Mouse (Mus musculus) hindbrain, embryonic 11.5 days (tissue): ENCODE data around the gene Rexo4. TPM values are rescaled to one million over a fixed set of nuclear protein-coding genes. Genes with fewer than 3 reads are reported as not detected.

ENCODE experiments used
- ATAC-seq: fragments of 200-750 bp; cut with Nextera tagmentation; 2 replicates; pipeline ENCODE4 v1.8.0; 2017; ENCODE audit warnings: mild to moderate bottlenecking, moderate TSS enrichment, moderate library complexity; ENCODE audit not compliant: low FRiP score
- DNase-seq: peaks from one replicate; pipeline ENCODE4 v3.0.0-alpha.2; 2015; ENCODE audit warnings: low spot score
- H3K27ac ChIP-seq: fragments of 300-500 bp; sonication (generic); 2 replicates; pipeline ENCODE4 v1.5.1; 2014; ENCODE audit warnings: mild to moderate bottlenecking, low read depth, low read length
- H3K27me3 ChIP-seq: fragments of 300-500 bp; sonication (generic); 2 replicates; pipeline ENCODE4 v1.6.1; 2014; ENCODE audit warnings: mild to moderate bottlenecking, low read length, moderate library complexity, mixed read lengths; ENCODE audit not compliant: control insufficient read depth, insufficient read depth
- H3K36me3 ChIP-seq: fragments of 300-500 bp; sonication (generic); 2 replicates; pipeline ENCODE4 v1.6.1; 2014; ENCODE audit warnings: mild to moderate bottlenecking, low read length, moderate library complexity, mixed read lengths; ENCODE audit not compliant: control insufficient read depth, insufficient read depth
- H3K4me1 ChIP-seq: fragments of 300-500 bp; sonication (generic); replicated peaks from 2 replicates; pipeline ENCODE4 v1.6.1; 2014; ENCODE audit warnings: low read length, mixed read lengths; ENCODE audit not compliant: control insufficient read depth, insufficient read depth
- H3K4me2 ChIP-seq: fragments of 300-500 bp; sonication (generic); replicated peaks from 2 replicates; pipeline ENCODE4 v1.6.1; 2014; ENCODE audit warnings: mild to moderate bottlenecking, low read depth, low read length
- H3K4me3 ChIP-seq: fragments of 300-500 bp; sonication (generic); 2 replicates; pipeline ENCODE4 v1.5.1; 2014; ENCODE audit warnings: low read depth, low read length
- H3K9ac ChIP-seq: fragments of 300-500 bp; sonication (generic); 2 replicates; pipeline ENCODE4 v1.6.1; 2014; ENCODE audit warnings: low read depth, low read length
- H3K9me3 ChIP-seq: fragments of 300-500 bp; sonication (generic); 2 replicates; pipeline ENCODE4 v1.6.1; 2016; ENCODE audit warnings: low read length; ENCODE audit not compliant: control insufficient read depth
- WGBS: fragments of 180-500 bp; shearing (Covaris S2); extraction: QIAGEN DNeasy Blood & Tissue Kit; methylation state at CpG from one replicate; pipeline ENCODE4 v1.1.7; 2014; 5-methylcytosine and 5-hydroxymethylcytosine counted together
- polyA plus RNA-seq: library from polyadenylated mRNA; unstranded; fragments of >200 nt; fragmentation: Nextera tagmentation; extraction: Ambion mirVana; gene quantifications from 2 replicates; pipeline ENCODE4 v1.2.1, GENCODE M21; 2014

The Rexo4 gene
- polyA plus RNA-seq, 1 experiment from 2014 or later: 50.5 TPM

DNA sequence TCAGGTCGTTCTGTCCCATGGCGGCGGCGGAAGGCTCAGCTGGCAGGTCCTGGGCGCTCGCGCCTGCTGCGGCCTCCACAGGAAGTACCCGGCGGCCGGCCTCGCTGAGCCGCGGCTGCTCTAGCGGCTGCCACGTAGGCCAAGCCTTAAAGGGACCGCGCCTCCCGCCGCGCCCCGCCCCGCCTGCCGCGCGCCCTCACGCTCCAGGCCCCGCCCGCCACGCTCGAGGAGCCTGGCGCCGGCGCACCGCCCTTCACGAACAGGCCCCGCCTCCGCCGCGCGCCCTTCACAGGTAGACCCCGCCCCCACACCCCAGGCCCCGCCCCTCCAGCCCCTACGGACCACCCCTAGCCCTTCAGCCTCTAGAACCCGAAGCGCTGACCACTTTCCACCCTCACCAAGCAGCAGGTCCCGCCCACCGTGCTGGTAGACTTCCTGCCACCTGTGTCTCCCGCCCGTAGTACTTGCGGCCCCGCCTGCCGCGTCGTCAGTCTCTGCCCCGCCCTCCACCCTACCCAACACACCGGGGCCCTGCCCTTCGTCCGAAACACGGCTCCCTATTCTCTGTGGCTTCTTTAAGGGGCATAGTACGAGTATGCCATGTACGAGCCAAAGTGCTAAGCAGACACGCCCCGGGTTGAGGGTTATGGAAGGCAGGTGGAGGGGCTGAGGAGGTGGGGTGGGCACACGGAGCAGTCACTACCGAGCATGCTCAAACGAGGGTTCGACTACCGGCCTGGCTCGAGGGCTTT lies 30.7 kb downstream of the Rexo4 start, which contains the start of the genes Surf4 and Stkld1:
TSS of gene Surf4 (minus strand) at position 625 of the 752 bp plus-strand sequence.
TSS of gene Stkld1 (plus strand) at position 744 of the 752 bp plus-strand sequence.
- Histone ChIP-seq H3K4me2 (peak within 1 kb of the TSS; percentile 82), H3K36me3 (0 out of 2 replicates have a peak, but pooled peaks cover 2% of the 10 kb centered on the region), H3K4me3 (peak within 1 kb of the TSS; percentile 98), H3K27ac (peak within 1 kb of the TSS; percentile 66), H3K9ac (peak within 1 kb of the TSS; percentile 96), H3K9me3 (no peaks in the 10 kb centered on the region), H3K4me1 (no peaks in the 10 kb centered on the region), H3K27me3 (no peaks in the 10 kb centered on the region)
- WGBS: 3% methylated on average over 39 of the region's 70 CpGs
- peak; percentile 96 for ATAC-seq
- peak; percentile 96 for DNase-seq

DNA sequence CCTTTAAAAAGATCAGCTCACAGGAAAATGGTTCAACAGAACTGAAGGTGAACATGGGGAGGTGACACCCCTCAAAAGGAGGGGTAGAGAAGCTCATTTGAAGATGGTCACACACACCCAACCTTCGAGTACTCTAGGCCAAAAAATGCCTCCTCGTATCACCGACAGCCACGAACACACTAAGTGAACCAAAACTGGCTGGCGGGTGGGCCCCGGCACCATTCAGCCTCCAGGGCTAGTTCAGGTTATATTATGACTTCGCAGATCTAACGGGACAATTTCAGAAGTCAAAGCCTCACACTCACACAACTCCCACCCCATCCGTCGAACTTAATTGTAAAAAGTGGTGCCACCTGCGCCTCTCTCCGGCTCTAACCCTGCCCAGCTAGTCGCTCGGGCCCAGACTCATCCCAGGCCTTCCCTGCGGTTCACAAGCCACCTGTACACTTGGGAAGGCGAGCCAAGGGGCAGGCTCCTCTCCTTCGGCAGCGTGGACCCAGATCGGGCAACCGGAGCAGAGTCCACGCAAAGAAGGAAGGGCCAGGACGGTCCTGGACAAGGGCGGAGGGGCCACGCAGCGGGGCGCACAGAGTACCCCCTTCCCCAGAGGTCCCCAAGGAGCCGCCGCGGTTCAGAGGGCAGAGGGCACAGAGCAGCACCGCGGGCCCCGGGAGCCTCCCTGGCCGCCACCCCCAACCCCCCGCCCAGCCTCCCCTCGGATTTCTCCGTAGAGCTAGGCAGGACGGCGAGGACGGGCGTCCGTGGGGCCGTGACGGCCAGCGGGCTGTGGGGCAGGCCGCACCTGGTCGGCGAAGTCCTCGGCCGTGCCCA lies 31.5 kb downstream of the Rexo4 start:
- ATAC-seq: no peak; the same call in 1 of the 2 replicates
- WGBS: 4% methylated on average over 36 of the region's 49 CpGs

DNA sequence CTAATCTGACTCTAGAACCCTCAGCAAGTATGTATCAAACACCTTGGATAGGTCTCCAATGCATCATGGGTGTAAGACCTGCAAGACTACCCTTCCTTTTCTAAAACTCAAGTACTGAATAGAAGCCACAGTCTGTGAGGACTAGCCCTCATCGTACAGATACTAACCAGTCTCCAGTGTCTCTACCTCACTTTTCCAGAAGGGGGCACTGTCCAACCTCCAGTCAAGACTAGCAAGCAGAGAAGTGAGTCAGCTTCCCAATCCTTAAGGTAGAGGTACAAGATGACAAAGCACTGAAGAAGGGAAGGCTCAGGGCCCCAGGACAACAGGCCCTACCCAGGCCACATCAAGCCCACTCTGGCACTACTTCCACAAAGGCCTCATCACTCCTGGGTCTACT lies 33.8 kb downstream of the Rexo4 start:
- Histone ChIP-seq H3K27me3 (no peaks in the 10 kb centered on the region), H3K36me3 (0 out of 2 replicates have a peak, but pooled peaks cover 2% of the 10 kb centered on the region), H3K4me1 (no peaks in the 10 kb centered on the region), H3K4me3 (no peak overlapping the region), H3K9ac (no peak overlapping the region), H3K27ac (no peak overlapping the region), H3K9me3 (no peaks in the 10 kb centered on the region), H3K4me2 (no peak overlapping the region)
- ATAC-seq (no peak), DNase-seq (peak; percentile 66)
- 41% methylated on average over 1 of the region's 1 CpGs for whole genome bisulfite sequencing

More for the DNA sequence above, 31.5 kb downstream of the Rexo4 start:
- peak overlapping the region; percentile 98 for H3K4me3 ChIP-seq
- H3K4me2 ChIP-seq: peak overlapping the region; percentile 82
- 0 out of 2 replicates have a peak, but pooled peaks cover 2% of the 10 kb centered on the region for H3K36me3 ChIP-seq
- no peaks in the 10 kb centered on the region for H3K4me1 ChIP-seq
- peak overlapping the region; percentile 96 for H3K9ac ChIP-seq
- peak overlapping the region; percentile 66 for H3K27ac ChIP-seq
- peak; percentile 53 for DNase-seq
- no peaks in the 10 kb centered on the region for H3K9me3 ChIP-seq
- H3K27me3 ChIP-seq: no peaks in the 10 kb centered on the region

DNA sequence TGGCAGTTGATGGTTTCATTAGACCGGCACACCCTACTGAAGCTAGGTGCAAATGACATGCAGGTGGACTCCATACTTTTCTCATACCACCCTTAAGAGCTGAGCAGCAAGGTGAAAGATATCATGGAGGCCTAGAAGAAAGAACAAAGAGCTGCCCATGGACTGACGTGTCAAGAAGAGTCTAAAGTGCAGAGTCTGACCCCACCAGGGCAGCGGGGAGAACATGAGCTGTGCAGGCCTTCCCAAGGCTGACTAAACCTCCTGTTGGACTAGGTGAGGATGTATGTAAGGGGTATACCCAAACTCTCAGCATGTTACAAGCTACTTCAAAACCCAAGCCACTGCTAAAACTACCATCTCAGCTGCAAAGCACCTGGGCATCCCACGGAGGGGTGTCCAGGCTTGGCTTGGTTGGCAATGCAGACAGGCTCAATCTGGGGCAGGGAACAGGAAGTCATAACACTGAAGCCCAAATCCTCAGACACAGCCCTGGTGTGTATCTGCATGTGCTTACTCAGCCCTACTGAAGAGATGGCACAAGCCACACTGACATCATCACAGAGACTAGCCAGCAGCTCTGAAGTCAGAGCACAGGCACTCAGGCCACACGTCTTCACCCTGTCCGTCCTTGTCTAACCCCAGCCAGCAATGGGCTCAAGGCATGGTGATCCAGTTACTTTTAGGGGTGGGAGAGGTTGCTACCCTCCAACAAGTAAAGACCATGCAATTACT lies 36.3 kb downstream of the Rexo4 start:
- DNase-seq: no peak
- H3K36me3 ChIP-seq: 0 out of 2 replicates have a peak, but pooled peaks cover 6% of the 10 kb centered on the region
- no peak for ATAC-seq
- H3K4me2 ChIP-seq: no peak overlapping the region
- WGBS: 93% methylated on average over 6 of the region's 6 CpGs
- H3K9me3 ChIP-seq: no peaks in the 10 kb centered on the region
- no peaks in the 10 kb centered on the region for H3K27me3 ChIP-seq
- H3K9ac ChIP-seq: no peak overlapping the region
- H3K4me1 ChIP-seq: no peaks in the 10 kb centered on the region
- no peak overlapping the region for H3K4me3 ChIP-seq
- H3K27ac ChIP-seq: no peak overlapping the region

DNA sequence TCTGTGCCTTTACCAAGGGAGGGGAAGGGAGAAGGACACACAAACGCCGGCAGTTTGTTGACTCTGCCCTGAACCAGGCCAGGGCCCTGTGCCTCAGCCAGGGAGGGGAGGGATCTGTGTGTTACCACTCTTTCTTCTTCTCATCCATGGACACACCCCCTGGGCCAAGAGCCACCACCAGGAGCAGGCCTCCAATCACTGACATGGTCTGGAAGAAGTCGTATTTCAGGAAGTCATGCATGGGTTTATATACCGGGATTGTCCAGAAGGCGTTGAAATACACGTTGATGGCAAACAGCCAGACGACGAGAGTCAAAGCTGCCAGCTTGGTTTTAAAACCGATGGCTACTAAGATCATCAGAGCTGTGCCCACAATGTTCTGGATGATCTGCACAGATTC lies 42.4 kb downstream of the Rexo4 start:
- Histone ChIP-seq H3K27ac (no peak overlapping the region), H3K4me3 (no peak overlapping the region), H3K36me3 (peaks cover 22% of the 10 kb centered on the region), H3K9ac (no peak overlapping the region), H3K4me2 (no peak overlapping the region), H3K27me3 (no peaks in the 10 kb centered on the region), H3K9me3 (no peaks in the 10 kb centered on the region), H3K4me1 (peaks cover 4% of the 10 kb centered on the region; the same call in 1 of the 2 replicates)
- DNase-seq (no peak), ATAC-seq (no peak)
- 86% methylated on average over 9 of the region's 9 CpGs for WGBS

DNA sequence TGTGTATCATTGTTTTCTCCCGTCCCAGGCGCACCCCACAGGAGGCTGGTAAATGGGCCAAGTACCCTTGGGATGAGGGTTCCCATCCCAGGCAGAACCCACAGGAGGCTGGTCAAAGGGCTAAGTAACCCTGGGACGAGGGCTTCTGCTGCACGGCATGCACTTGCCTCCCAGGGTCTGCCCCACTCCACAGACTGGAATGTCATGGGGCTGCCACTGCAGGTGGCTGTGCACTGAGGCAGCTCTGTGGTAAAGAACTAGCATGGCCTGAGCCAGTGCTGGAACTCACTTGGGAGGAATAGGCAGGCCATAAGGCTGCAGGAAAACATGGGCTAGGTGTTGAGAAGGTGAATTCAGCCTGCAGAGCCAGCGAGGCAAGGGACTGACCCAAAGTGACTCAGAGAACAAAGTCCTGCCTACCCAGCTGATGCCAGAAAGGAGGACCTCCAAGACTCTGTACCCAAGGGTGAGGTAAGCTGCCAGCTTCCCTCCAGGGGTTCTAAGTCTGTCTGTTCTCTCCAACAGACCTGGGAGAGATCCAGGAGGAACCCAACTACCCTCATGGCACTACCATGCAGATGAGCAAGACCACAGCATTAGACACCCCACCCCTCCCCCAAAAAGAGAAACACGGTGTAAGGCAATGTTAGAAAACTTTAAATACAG lies 43.9 kb downstream of the Rexo4 start:
- no peak overlapping the region for H3K27ac ChIP-seq
- ATAC-seq (no peak), DNase-seq (no peak)
- H3K9ac ChIP-seq: no peak overlapping the region
- H3K9me3 ChIP-seq: no peaks in the 10 kb centered on the region
- no peak overlapping the region for H3K4me2 ChIP-seq
- no peaks in the 10 kb centered on the region for H3K27me3 ChIP-seq
- WGBS: 91% methylated on average over 6 of the region's 6 CpGs
- peaks cover 4% of the 10 kb centered on the region; the same call in 1 of the 2 replicates for H3K4me1 ChIP-seq
- peaks cover 22% of the 10 kb centered on the region for H3K36me3 ChIP-seq
- no peak overlapping the region for H3K4me3 ChIP-seq

DNA sequence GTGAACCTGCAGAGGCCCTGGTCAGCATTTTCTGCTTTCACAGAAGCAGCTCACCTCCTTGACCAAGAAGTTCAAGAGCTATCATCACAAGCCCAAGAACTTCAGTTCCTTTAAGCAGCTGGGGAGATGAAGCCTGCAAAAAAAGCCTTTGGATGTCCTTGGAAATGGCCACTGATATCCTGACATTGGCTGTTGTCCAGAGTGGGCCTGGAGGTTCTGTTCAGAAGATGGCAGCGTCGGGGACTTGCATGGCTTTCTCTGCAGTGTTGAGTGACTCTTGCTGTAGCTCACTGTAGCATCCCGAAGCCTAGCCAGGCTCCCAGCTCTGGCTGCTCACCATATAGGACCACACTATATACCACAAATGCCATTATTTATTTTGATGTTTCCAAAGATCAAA lies 44.5 kb downstream of the Rexo4 start:
- ATAC-seq: no peak
- no peak overlapping the region for H3K9ac ChIP-seq
- peaks cover 22% of the 10 kb centered on the region for H3K36me3 ChIP-seq
- no peak overlapping the region for H3K27ac ChIP-seq
- WGBS: 92% methylated on average over 3 of the region's 3 CpGs
- no peak overlapping the region for H3K4me2 ChIP-seq
- no peak for DNase-seq
- no peak overlapping the region for H3K4me3 ChIP-seq
- H3K27me3 ChIP-seq: no peaks in the 10 kb centered on the region
- no peaks in the 10 kb centered on the region for H3K9me3 ChIP-seq
- peaks cover 4% of the 10 kb centered on the region; the same call in 1 of the 2 replicates for H3K4me1 ChIP-seq

- no peak for DNase-seq
- H3K36me3 ChIP-seq: peaks cover 27% of the 10 kb centered on the region
- H3K27ac ChIP-seq: no peak overlapping the region; the same call in 1 of the 2 replicates
- ATAC-seq: peak; percentile 18; the same call in 1 of the 2 replicates
- peak overlapping the region; percentile 62 for H3K9ac ChIP-seq
- H3K4me3 ChIP-seq: peak overlapping the region; percentile 65
- WGBS: 1% methylated on average over 13 of the region's 13 CpGs
- H3K27me3 ChIP-seq: no peaks in the 10 kb centered on the region
- H3K4me1 ChIP-seq: peaks cover 11% of the 10 kb centered on the region
- H3K4me2 ChIP-seq: peak overlapping the region; percentile 96
- no peaks in the 10 kb centered on the region for H3K9me3 ChIP-seq
Measured at GRCm38 (mm10) chr2:26916738-26917137, 47.4 kb downstream of the Rexo4 start.
